Mouse (Mus musculus) fibroblast of lung, adult 2 months (primary cell): ENCODE measurements around the gene Abhd8.
"Not testable (repeated sequence)": the region's sequence is repeated elsewhere in the genome, so short reads cannot be mapped to it uniquely, and the experiment has no call there.

ENCODE experiments used
- DNase-seq: peaks from one replicate; pipeline ENCODE4 v3.0.0-alpha.2; 2011; ENCODE audit warnings: low read depth

Abhd8 gene

GRCm38 (mm10) chr8:71460716-71461115, 2.7 kb downstream of the Abhd8 start:
- no peak for DNase-seq

DNA sequence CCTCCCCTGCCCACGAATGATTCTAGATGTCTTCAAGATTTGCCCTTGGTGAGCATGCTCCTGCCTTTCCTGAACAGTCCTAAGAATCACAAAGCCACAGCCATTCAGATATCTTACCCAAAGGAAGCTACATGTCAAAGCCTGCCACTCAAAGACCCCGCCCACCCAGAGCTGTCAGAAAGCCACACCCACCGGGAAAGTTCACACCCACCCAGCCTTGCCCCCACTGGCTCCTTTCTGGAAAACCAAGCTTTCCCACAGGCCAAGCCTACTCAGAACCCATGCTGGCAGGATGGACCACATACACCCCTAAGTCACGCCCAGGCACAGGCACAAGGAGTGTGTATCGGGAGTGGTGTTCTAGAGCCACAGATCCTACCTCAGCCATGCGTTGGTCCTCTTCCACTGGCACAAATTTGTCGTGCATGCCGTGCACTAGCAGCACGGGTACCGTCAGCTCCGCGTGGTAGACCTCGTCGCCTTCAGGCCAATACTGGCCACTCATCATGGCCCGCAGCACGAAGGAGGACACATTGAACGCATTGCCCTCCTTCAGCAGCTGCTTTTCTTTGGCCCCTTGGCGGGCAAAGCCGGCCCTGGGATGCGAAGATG, 5.7 kb downstream of the Abhd8 start:
- DNase-seq = no peak

GRCm38 (mm10) chr8:71456906-71457305, 6.5 kb downstream of the Abhd8 start:
- DNase-seq = no peak

- DNase-seq = no peak
These were observed 8.8 kb downstream of the Abhd8 start for GRCm38 (mm10) chr8:71454668-71455067.

DNA sequence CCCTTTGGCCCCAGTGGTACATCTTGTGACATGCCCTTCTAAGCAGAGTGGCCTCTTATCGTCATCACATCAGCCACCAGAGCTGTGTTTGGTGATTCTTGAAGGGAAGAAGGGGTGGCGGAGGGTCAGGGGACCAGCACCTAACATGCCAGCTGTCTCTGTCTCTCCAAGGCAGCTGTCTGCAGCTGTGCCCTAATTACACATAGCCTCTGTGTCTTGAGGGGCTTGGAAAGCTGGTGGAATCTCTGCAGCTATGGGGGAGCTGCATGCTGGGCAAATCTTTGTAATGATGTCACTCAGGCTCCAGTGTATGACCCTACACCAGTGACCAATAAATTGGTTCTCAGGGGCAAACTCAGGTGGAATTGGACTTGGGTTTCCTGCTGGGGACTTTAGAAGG, 10.8 kb downstream of the Abhd8 start:
- no peak for DNase-seq

- DNase-seq = no peak
These were observed 11.7 kb downstream of the Abhd8 start for GRCm38 (mm10) chr8:71451777-71452176.

DNA sequence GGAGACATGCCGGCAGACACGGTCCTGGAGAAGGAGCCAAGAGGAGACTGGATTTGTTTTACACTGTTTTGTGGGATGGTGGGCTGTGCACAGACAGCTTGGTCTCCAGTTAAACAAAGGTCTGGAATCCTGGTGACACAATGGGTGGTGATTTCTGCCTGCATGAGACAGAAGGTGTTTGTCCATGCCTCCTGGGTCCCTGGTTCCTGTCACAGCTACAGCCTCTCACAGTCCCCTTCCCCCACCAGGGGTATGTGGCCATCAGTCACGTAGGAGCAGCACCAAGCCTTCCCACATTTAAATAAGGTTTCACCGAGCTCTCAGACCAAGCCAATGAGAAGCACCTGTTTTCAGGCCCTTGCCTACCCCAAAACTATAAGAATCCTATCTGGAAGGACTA, 12.1 kb downstream of the Abhd8 start:
- DNase-seq = no peak

DNA sequence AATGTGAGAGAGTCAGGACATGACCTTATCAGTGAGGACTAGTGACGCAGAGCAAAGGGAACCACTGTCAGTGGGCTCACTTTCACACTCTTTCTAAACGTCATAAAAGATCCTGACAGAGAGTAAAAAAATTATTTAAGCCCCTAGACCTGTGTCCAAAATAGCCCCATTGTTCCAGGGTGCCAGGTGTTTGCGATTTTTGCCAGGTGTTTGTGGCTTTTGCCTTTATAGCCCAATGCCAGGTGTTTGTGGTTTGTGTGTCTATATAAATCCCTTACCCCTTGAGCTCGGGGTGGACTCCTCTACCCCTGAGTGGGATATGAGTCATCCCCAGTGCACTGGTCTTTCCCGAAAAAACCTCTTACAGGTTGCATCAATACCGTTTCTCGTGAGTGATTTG, 18.4 kb downstream of the Abhd8 start:
- no peak for DNase-seq

- no peak for DNase-seq
These were observed 22.1 kb downstream of the Abhd8 start for GRCm38 (mm10) chr8:71441404-71441803.

- DNase-seq = no peak
These were observed 26.4 kb downstream of the Abhd8 start for GRCm38 (mm10) chr8:71437041-71437440.

DNA sequence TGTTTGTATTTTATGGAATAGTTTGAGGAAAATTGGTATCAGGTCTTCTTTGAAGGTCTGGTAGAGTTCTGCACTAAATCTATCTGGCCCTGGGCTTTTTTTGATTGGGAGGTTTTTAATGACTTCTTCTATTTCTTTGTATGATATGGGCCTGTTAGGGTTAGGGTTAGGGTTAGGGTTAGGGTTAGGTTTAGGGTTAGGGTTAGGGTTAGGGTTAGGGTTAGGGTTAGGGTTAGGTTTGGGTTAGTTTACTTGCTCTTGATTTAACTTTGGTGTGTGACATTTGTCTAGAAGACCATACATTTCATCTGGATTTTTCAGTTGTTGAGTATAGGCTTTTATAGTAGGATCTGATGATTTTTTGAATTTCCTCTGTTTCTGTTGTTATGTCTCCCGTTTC, 30.5 kb downstream of the Abhd8 start:
- not testable (repeated sequence) for DNase-seq

- DNase-seq = no peak
These were observed 41.3 kb downstream of the Abhd8 start for GRCm38 (mm10) chr8:71422121-71422520.

- no peak for DNase-seq
These were observed 51.8 kb downstream of the Abhd8 start for GRCm38 (mm10) chr8:71411535-71412273.

DNA sequence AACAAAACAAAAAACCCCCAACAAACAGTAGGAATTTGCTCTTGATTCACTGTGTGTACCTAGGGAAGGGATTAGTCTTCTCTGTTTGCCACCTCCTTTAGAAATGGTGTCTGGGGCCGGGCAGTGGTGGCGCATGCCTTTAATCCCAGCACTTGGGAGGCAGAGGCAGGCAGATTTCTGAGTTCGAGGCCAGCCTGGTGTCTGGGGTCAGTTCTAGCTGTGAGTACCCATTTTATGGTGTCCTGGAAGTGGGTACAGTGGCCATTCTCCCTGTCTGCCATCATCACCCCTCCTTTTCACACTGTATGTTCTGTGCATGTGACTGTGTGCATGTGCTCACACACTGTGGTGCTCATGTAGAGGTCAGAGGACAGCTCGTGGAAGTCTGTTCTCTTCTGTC, 55.2 kb downstream of the Abhd8 start:
- no peak for DNase-seq

DNA sequence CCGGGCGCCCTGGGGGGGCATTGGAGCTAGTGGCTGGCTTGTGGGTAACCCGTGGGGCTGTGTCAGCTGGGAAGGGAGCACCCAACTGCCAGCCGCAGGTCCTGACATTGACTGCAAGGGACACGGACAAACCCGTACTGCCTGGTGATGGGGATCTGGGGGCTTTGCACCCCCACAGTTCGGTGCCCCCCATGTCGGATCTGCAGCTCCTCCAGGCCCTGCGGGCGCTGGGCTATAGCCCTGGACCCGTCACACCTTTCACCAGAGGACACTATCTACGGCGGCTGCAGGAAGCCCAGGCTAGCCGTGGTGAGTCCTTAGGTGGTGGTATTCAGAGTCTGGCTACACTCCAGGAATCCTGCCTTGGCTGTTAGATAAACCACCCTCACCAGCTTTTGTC, 56.0 kb downstream of the Abhd8 start:
- DNase-seq = no peak
